Mouse (Mus musculus) megakaryocyte-erythroid progenitor cell, adult 5-6 weeks (primary cell): Measurements from ENCODE around the gene Fcrlb. TPM values are rescaled to one million over a fixed set of nuclear protein-coding genes. Genes with fewer than 3 reads are reported as not detected.
A peak's percentile ranks its signal among the peaks of the same experiment; 100 is the strongest.

Experiments
- ATAC-seq: replicated peaks from 2 replicates; pipeline ENCODE4 v1.8.0; 2016; ENCODE audit warnings: mild to moderate bottlenecking, inconsistent platforms; ENCODE audit not compliant: severe bottlenecking, poor library complexity, low FRiP score, low TSS enrichment
- total RNA-seq, 2 experiments: library from RNA; stranded (forward) in 1 of 2; stranded (reverse) in 1 of 2; fragments of 200-1000, 215-1000 nt in 1 of 2; fragments of >200 nt in 1 of 2; fragmentation: Nextera tagmentation in 1 of 2; gene quantifications; 2 replicates each; pipeline ENCODE4 v1.2.3; 2014 to 2017

Gene Fcrlb
- total RNA-seq, 2 experiments from 2014 or later, result 0.50 TPM; not detected in 1

- ATAC-seq, result no peak
Observed at GRCm38 (mm10) chr1:170876906-170877305, 35.8 kb downstream of the Fcrlb start.

DNA sequence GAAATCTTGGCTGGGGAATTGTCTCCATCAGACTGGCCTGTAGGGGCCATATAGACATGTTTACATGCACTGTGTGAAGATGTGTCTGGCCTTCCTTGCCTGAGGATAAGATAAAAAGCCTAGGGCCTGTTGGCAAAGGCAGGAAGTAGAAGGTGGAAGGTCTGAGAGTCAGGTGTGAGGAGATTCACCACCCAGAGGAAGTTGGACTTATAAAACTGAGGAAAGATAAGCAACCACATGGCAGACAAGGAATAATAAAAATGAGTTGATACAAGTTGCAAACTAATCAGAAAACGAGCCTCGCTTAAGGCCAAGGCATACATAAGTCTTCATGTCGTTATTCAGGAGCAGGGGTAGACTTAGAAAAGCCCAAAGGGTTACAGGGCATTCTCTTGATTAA, 37.1 kb downstream of the Fcrlb start:
- no peak for ATAC-seq

DNA sequence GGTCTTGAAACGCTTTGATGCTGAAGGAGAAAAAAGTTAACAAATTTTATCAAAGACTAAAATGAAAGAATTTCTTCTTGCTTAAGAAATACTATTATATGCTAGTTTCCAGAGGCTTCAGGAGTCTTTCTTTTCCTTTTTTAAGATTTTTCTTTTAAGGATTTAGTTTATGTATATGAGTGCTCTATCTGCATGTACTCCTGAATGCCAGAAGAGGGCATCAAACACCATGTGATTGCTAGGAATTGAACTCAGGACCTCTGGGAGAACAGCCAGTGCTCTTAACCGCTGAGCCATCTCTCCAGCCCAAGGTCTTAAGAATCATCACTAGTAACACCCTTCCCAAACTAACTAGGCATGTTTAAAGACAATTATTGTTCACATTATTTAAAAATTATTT, 40.8 kb downstream of the Fcrlb start:
- no peak for ATAC-seq

GRCm38 (mm10) chr1:170871402-170871801, 41.3 kb downstream of the Fcrlb start:
- no peak for ATAC-seq

DNA sequence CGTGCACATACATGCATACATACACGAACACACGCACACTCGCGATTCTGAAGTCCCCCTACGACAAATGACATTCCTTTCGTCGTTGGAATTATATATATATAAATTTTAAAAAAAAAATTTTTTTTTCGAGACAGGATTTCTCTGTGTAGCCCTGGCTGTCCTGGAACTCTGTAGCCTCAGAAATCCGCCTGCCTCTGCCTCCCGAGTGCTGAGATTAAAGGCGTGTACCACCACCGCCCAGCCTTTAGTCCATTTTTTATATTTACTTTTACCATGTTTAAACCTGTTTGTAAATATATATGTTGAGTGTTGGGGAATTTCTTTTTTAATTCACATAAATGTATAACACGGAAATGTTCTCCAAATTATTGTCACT, 43.8 kb downstream of the Fcrlb start:
- ATAC-seq, result no peak

GRCm38 (mm10) chr1:170868107-170868904, 44.4 kb downstream of the Fcrlb start:
- peak; percentile 71 for ATAC-seq

- ATAC-seq, result peak; percentile 77
Observed at GRCm38 (mm10) chr1:170867691-170868105, 45.0 kb downstream of the Fcrlb start, which contains the start of gene Atf6. Gene Atf6, minus strand, starts transcription at chr1:170867771.

- ATAC-seq, result peak; percentile 6; the same call in 1 of the 2 replicates
Observed at GRCm38 (mm10) chr1:170866992-170867690, 45.6 kb downstream of the Fcrlb start.

DNA sequence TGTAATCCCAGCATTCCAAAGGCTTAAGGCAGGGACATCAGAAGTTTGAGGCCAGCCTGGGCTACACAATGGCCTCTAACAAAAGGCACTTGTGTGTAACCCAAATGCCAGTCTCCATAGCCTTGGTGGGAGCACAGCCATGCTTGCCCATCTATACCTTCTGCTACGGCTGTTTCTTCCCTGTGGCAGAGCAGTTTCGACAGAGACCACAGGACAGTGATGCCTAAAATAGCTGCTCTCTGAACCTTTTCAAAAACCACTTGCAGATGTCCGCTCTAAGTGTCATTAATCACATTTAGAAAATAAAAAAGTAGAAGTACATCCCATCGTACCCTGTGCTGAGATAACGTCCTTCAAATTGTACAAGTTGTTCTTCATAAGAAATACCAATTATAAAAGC, 47.3 kb downstream of the Fcrlb start:
- no peak for ATAC-seq

GRCm38 (mm10) chr1:170864754-170865153, 48.0 kb downstream of the Fcrlb start:
- no peak for ATAC-seq

GRCm38 (mm10) chr1:170864234-170864633, 48.5 kb downstream of the Fcrlb start:
- no peak for ATAC-seq

- ATAC-seq, result no peak
Observed at GRCm38 (mm10) chr1:170863033-170863432, 49.7 kb downstream of the Fcrlb start.

DNA sequence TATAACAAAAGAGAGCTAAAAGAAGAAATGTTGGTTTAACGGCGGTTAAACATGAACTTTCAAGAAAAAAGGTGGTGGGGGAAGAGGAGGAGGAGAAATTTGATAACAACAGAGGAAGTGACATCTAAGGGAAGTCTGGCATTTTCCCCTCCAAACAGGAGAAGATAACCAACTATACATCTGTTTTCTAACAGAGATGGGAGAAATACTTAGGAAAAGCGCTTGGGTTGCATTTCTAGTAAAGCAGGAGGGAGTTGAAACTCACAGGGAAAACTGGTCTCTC, 50.4 kb downstream of the Fcrlb start:
- no peak for ATAC-seq

DNA sequence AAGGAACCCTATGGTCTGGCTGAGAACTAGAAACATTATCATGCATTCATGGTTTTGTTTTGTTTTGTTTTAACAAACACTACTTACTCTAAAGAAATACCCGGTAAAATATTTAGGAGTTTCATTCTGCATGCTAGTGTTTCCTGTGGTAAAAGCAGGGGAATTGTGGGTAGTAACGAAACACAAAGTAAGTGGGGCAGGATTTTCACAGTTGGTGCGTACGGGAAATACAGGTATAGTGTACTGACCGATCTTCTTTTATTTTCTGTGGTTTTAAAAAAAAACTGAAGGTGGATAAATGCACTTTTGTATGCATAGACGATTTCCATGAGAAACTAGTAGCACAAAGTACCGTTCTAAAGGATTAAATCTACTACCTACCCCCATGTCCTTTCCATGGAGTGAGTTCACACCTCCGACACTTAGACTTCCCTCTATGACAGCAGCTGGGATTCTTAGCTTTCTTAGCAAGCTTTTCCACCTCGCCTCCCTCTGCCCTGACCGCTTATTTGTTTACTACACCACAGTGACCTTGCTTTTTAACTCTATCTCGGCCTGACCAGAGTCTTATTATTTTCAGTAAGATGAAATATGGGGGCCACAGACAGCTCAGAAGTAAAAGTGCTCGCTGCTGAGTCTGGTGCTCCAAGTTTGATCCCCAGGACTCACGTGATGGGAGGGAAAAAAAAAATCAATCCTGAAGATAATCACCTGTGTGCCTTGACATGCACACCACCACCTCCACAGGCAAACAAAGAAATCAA, 50.9 kb downstream of the Fcrlb start:
- ATAC-seq, result no peak

DNA sequence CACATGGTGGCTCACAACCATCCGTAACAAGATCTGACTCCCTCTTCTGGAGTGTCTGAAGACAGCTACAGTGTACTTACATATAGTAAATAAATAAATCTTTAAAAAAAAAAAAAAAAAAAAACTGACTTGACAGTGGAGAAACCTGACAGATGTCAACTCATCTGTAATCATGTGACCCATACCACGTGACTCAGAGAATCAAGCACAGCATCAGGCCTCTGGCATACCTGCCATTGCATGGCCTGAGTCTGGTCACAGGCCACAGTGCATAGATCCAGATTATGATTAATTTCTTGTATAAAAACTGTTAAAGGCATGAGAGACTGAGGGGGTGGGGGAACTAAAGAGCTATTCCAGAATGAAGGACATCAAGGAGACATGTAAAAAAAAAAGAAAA, 53.9 kb downstream of the Fcrlb start:
- ATAC-seq, result no peak

GRCm38 (mm10) chr1:170857369-170857768, 55.4 kb downstream of the Fcrlb start:
- ATAC-seq, result no peak

Other genes with a start within 250 kb of the Fcrlb start
- 12.5 and 12.6 TPM in 2 replicates for gene Atf6, start 45.2 kb downstream of the Fcrlb start, total RNA-seq (2014; fragmentation: Nextera tagmentation)
- 11.8 and 12.7 TPM in 2 replicates for gene Atf6, start 45.2 kb downstream of the Fcrlb start, total RNA-seq (2017)
- gene Gm26620, start 27.9 kb downstream of the Fcrlb start, total RNA-seq (2014; fragmentation: Nextera tagmentation), result 1.3 TPM in 1 of 2 replicates, not detected in the other
- 0.75 and 1.0 TPM in 2 replicates for gene Gm26620, start 27.9 kb downstream of the Fcrlb start, total RNA-seq (2017)
- 22.9 and 24.2 TPM in 2 replicates for gene Dusp12, start 27.4 kb downstream of the Fcrlb start, total RNA-seq (2014; fragmentation: Nextera tagmentation)
- gene Dusp12, start 27.4 kb downstream of the Fcrlb start, total RNA-seq (2017), result 9.7 and 12.5 TPM in 2 replicates
- 2.4 TPM in 1 of 2 replicates, not detected in the other for gene Fcrla, start 14.6 kb upstream of the Fcrlb start, total RNA-seq (2014; fragmentation: Nextera tagmentation)
- gene Fcrla, start 14.6 kb upstream of the Fcrlb start, total RNA-seq (2017), result 0.69 TPM in 1 of 2 replicates, not detected in the other
- gene Fcgr2b, start 63.6 kb upstream of the Fcrlb start, total RNA-seq (2014; fragmentation: Nextera tagmentation), result 4.5 and 6.0 TPM in 2 replicates
- 3.8 TPM in 1 of 2 replicates, not detected in the other for gene Fcgr2b, start 63.6 kb upstream of the Fcrlb start, total RNA-seq (2017)
- gene Fcgr4, start 106.0 kb upstream of the Fcrlb start, total RNA-seq (2014; fragmentation: Nextera tagmentation), result 0.40 TPM in 1 of 2 replicates, not detected in the other
- gene Fcgr4, start 106.0 kb upstream of the Fcrlb start, total RNA-seq (2017), result not detected in 2 replicates
- gene Fcgr3, start 152.0 kb upstream of the Fcrlb start, total RNA-seq (2014; fragmentation: Nextera tagmentation), result 1.4 and 6.3 TPM in 2 replicates
- 1.9 and 2.2 TPM in 2 replicates for gene Fcgr3, start 152.0 kb upstream of the Fcrlb start, total RNA-seq (2017)
- 12.6 and 18.9 TPM in 2 replicates for gene Cfap126, start 201.0 kb upstream of the Fcrlb start, total RNA-seq (2014; fragmentation: Nextera tagmentation)
- gene Cfap126, start 201.0 kb upstream of the Fcrlb start, total RNA-seq (2017), result 4.3 and 11.8 TPM in 2 replicates
- 150 and 178 TPM in 2 replicates for gene Sdhc, start 237.7 kb upstream of the Fcrlb start, total RNA-seq (2014; fragmentation: Nextera tagmentation)
- 72.0 and 84.7 TPM in 2 replicates for gene Sdhc, start 237.7 kb upstream of the Fcrlb start, total RNA-seq (2017)
- gene Mpz, start 237.8 kb upstream of the Fcrlb start, total RNA-seq (2014; fragmentation: Nextera tagmentation), result not detected in 2 replicates
- gene Mpz, start 237.8 kb upstream of the Fcrlb start, total RNA-seq (2017), result 0.61 TPM in 1 of 2 replicates, not detected in the other